Mouse (Mus musculus): ENCODE results near the gene Dynlt1c.
"Not testable (repeated sequence)": the region's sequence is repeated elsewhere in the genome, so short reads cannot be mapped to it uniquely, and the experiment has no call there.

- TF ChIP-seq CTCF (IDR thresholded peaks at IDR 0.05; ENCODE audit: low read depth, low read length); POLR2A (IDR thresholded peaks at IDR 0.05; ENCODE audit: extremely low read depth, insufficient read depth, low read length): not testable (repeated sequence)
Measured at GRCm38 (mm10) chr17:6620730-6621451, 19.4 kb downstream of the Dynlt1c start.
